Mouse (Mus musculus): ENCODE measurements around the gene B130006D01Rik. TPM values are rescaled to one million over a fixed set of nuclear protein-coding genes. Genes with fewer than 3 reads are reported as not detected.

Gene B130006D01Rik
- polyA plus RNA-seq, 1 experiment, result 0.93 TPM

GRCm38 (mm10) chr11:95762996-95763395 is 39.6 kb downstream of the B130006D01Rik start:
- H3K4me3 ChIP-seq (ENCODE audit: insufficient read depth, low read length), result no peak overlapping the region
- TF ChIP-seq POLR2A (IDR thresholded peaks at IDR 0.05; ENCODE audit: low read depth, low read length) (no peak), CTCF (IDR thresholded peaks at IDR 0.05; ENCODE audit: borderline replicate concordance, insufficient read depth, low read length) (no peak)
- H3K4me1 ChIP-seq (ENCODE audit: control insufficient read depth, insufficient read depth, low read length), result peaks cover 2% of the 10 kb centered on the region; the same call in 1 of the 2 replicates
- no peak overlapping the region for H3K27ac ChIP-seq (ENCODE audit: insufficient read depth, low read length)

- Histone ChIP-seq H3K27ac (ENCODE audit: insufficient read depth, low read length) (no peak overlapping the region), H3K4me3 (ENCODE audit: insufficient read depth, low read length) (no peak overlapping the region), H3K4me1 (ENCODE audit: control insufficient read depth, insufficient read depth, low read length) (peaks cover 2% of the 10 kb centered on the region; the same call in 1 of the 2 replicates)
- TF ChIP-seq CTCF (IDR thresholded peaks at IDR 0.05; ENCODE audit: borderline replicate concordance, insufficient read depth, low read length) (no peak), POLR2A (IDR thresholded peaks at IDR 0.05; ENCODE audit: low read depth, low read length) (no peak)
Measured at GRCm38 (mm10) chr11:95764806-95765205, 41.4 kb downstream of the B130006D01Rik start.

- Histone ChIP-seq H3K27ac (ENCODE audit: insufficient read depth, low read length) (no peak overlapping the region), H3K4me1 (ENCODE audit: control insufficient read depth, insufficient read depth, low read length) (peaks cover 2% of the 10 kb centered on the region; the same call in 1 of the 2 replicates), H3K4me3 (ENCODE audit: insufficient read depth, low read length) (no peak overlapping the region)
- no peak for TF ChIP-seq CTCF (IDR thresholded peaks at IDR 0.05; ENCODE audit: borderline replicate concordance, insufficient read depth, low read length)
- no peak for TF ChIP-seq POLR2A (IDR thresholded peaks at IDR 0.05; ENCODE audit: low read depth, low read length)
Measured at GRCm38 (mm10) chr11:95765334-95765733, 41.9 kb downstream of the B130006D01Rik start.

GRCm38 (mm10) chr11:95768244-95768643 is 44.9 kb downstream of the B130006D01Rik start:
- Histone ChIP-seq H3K4me3 (ENCODE audit: insufficient read depth, low read length) (no peak overlapping the region), H3K4me1 (ENCODE audit: control insufficient read depth, insufficient read depth, low read length) (no peaks in the 10 kb centered on the region), H3K27ac (ENCODE audit: insufficient read depth, low read length) (no peak overlapping the region)
- TF ChIP-seq CTCF (IDR thresholded peaks at IDR 0.05; ENCODE audit: borderline replicate concordance, insufficient read depth, low read length) (no peak), POLR2A (IDR thresholded peaks at IDR 0.05; ENCODE audit: low read depth, low read length) (no peak)

- no peak overlapping the region for H3K27ac ChIP-seq (ENCODE audit: insufficient read depth, low read length)
- H3K4me1 ChIP-seq (ENCODE audit: control insufficient read depth, insufficient read depth, low read length), result no peaks in the 10 kb centered on the region
- TF ChIP-seq CTCF (IDR thresholded peaks at IDR 0.05; ENCODE audit: borderline replicate concordance, insufficient read depth, low read length) (no peak), POLR2A (IDR thresholded peaks at IDR 0.05; ENCODE audit: low read depth, low read length) (no peak)
- no peak overlapping the region for H3K4me3 ChIP-seq (ENCODE audit: insufficient read depth, low read length)
Measured at GRCm38 (mm10) chr11:95769208-95769607, 45.8 kb downstream of the B130006D01Rik start.

GRCm38 (mm10) chr11:95770720-95771364 is 47.5 kb downstream of the B130006D01Rik start:
- no peaks in the 10 kb centered on the region for H3K4me1 ChIP-seq (ENCODE audit: control insufficient read depth, insufficient read depth, low read length)
- no peak overlapping the region for H3K4me3 ChIP-seq (ENCODE audit: insufficient read depth, low read length)
- no peak overlapping the region for H3K27ac ChIP-seq (ENCODE audit: insufficient read depth, low read length)
- TF ChIP-seq CTCF (IDR thresholded peaks at IDR 0.05; ENCODE audit: borderline replicate concordance, insufficient read depth, low read length) (no peak), POLR2A (IDR thresholded peaks at IDR 0.05; ENCODE audit: low read depth, low read length) (no peak)

- TF ChIP-seq CTCF (IDR thresholded peaks at IDR 0.05; ENCODE audit: borderline replicate concordance, insufficient read depth, low read length) (no peak), POLR2A (IDR thresholded peaks at IDR 0.05; ENCODE audit: low read depth, low read length) (no peak)
- Histone ChIP-seq H3K4me1 (ENCODE audit: control insufficient read depth, insufficient read depth, low read length) (no peaks in the 10 kb centered on the region), H3K27ac (ENCODE audit: insufficient read depth, low read length) (no peak overlapping the region), H3K4me3 (ENCODE audit: insufficient read depth, low read length) (no peak overlapping the region)
Measured at GRCm38 (mm10) chr11:95771665-95772064, 48.3 kb downstream of the B130006D01Rik start.

- no peak overlapping the region for H3K4me3 ChIP-seq (ENCODE audit: insufficient read depth, low read length)
- no peaks in the 10 kb centered on the region for H3K4me1 ChIP-seq (ENCODE audit: control insufficient read depth, insufficient read depth, low read length)
- TF ChIP-seq CTCF (IDR thresholded peaks at IDR 0.05; ENCODE audit: borderline replicate concordance, insufficient read depth, low read length) (no peak), POLR2A (IDR thresholded peaks at IDR 0.05; ENCODE audit: low read depth, low read length) (no peak)
- H3K27ac ChIP-seq (ENCODE audit: insufficient read depth, low read length), result no peak overlapping the region
Measured at GRCm38 (mm10) chr11:95773264-95773663, 49.9 kb downstream of the B130006D01Rik start.

Other genes starting within 250 kb of the B130006D01Rik start
- 1.1 and 1.6 TPM in 2 replicates for gene Nxph3, start 209.0 kb upstream of the B130006D01Rik start, polyA plus RNA-seq (2011; ENCODE audit: insufficient read length, low read depth, missing spikeins)
- 0.18 and 3.2 TPM in 2 replicates for gene Ngfr, start 135.9 kb upstream of the B130006D01Rik start, polyA plus RNA-seq (2011; ENCODE audit: insufficient read length, low read depth, missing spikeins)
- 157 and 180 TPM in 2 replicates for gene Phb, start 56.6 kb upstream of the B130006D01Rik start, polyA plus RNA-seq (2011; ENCODE audit: insufficient read length, low read depth, missing spikeins)
- 18.9 and 27.3 TPM in 2 replicates for gene Zfp652, start 10.9 kb upstream of the B130006D01Rik start, polyA plus RNA-seq (2011; ENCODE audit: insufficient read length, low read depth, missing spikeins)
- 5.5 TPM in 2 replicates for gene Phospho1, start 100.9 kb downstream of the B130006D01Rik start, polyA plus RNA-seq (2011; ENCODE audit: insufficient read length, low read depth, missing spikeins)
- 2.4 and 5.6 TPM in 2 replicates for gene Gngt2, start 113.6 kb downstream of the B130006D01Rik start, polyA plus RNA-seq (2011; ENCODE audit: insufficient read length, low read depth, missing spikeins)
- gene Abi3, start 118.9 kb downstream of the B130006D01Rik start, polyA plus RNA-seq (2011; ENCODE audit: insufficient read length, low read depth, missing spikeins), result 0.40 and 1.1 TPM in 2 replicates
- gene B4galnt2, start 191.3 kb downstream of the B130006D01Rik start, polyA plus RNA-seq (2011; ENCODE audit: insufficient read length, low read depth, missing spikeins), result 0.47 and 0.51 TPM in 2 replicates

All from embryonic fibroblast, embryonic 13.5 days (primary cell).